Mouse (Mus musculus) layer of hippocampus, postnatal 14 days (tissue): ENCODE results near the gene Swt1. TPM values are rescaled to one million over a fixed set of nuclear protein-coding genes. Genes with fewer than 3 reads are reported as not detected.

ENCODE experiments used
- DNase-seq, 2 experiments: peaks; one replicate each; pipeline ENCODE4 v3.0.0; 2021 to 2022; ENCODE audit warnings: low spot score in 2 of 2, mixed read lengths in 1 of 2
- microRNA-seq, 2 experiments: library from miRNA; unstranded; fragments of <30 nt; microRNA quantifications; one replicate each; pipeline ENCODE4 v1.2.0; 2021
- total RNA-seq, 2 experiments: library from RNA; stranded (reverse); gene quantifications; 2 replicates each; pipeline ENCODE4 v1.2.3; 2021

Swt1 gene
- total RNA-seq, 2 experiments from 2014 or later, result 10.8 to 11.0 TPM

GRCm38 (mm10) chr1:151320408-151320807 lies 107.8 kb downstream of the Swt1 start:
- no peak for DNase-seq

GRCm38 (mm10) chr1:151319267-151319666 lies 109.0 kb downstream of the Swt1 start:
- no peak for DNase-seq

Small RNAs within 50 kb of the gene (microRNA-seq; reads per million reads assigned to microRNA genes)
- 1.4 to 2.7 reads per million in 2 experiments for gene Mir7682

Other genes starting within 250 kb of the Swt1 start
- not detected for gene Gm47985, start 245.9 kb downstream of the Swt1 start, total RNA-seq
- gene Gm8947, start 236.1 kb downstream of the Swt1 start, total RNA-seq, result not detected
- gene Gm47995, start 230.0 kb downstream of the Swt1 start, total RNA-seq, result not detected
- not detected for gene 3110040M04Rik, start 224.3 kb downstream of the Swt1 start, total RNA-seq
- not detected for gene Gm47996, start 218.3 kb downstream of the Swt1 start, total RNA-seq
- 100 to 1,000 TPM in 1 of 2 experiments, 10 to 100 TPM in 1; 98.2 to 101 TPM for gene Ivns1abp, start 84.0 kb downstream of the Swt1 start, total RNA-seq
- 10 to 100 TPM; 27.1 to 29.2 TPM for gene Trmt1l, start 87 bp upstream of the Swt1 start, total RNA-seq
- gene Rnf2, start 72.5 kb upstream of the Swt1 start, total RNA-seq, result 10 to 100 TPM; 37.0 to 40.7 TPM
- 1 to 10 TPM; 4.2 to 4.5 TPM for gene Fam129a, start 142.7 kb upstream of the Swt1 start, total RNA-seq